Mouse (Mus musculus) stomach, adult 2 months (tissue): ENCODE results near the gene Gm21616. TPM values are rescaled to one million over a fixed set of nuclear protein-coding genes. Genes with fewer than 3 reads are reported as not detected.

Experiments used
- polyA plus RNA-seq: library from polyadenylated mRNA; depleted of rRNA; stranded (reverse); fragments of >200 nt; gene quantifications from 2 replicates; pipeline ENCODE4 v1.2.3, GENCODE M21; 2012; rRNA removed

Gm21616 gene
- polyA plus RNA-seq, result not detected in 2 replicates

GRCm38 (mm10) chrX:125435242-125435641 is at the start of gene Gm21616:
Gene Gm21616, plus strand, starts transcription at chrX:125435542.

